Mouse (Mus musculus) brown adipose tissue, adult 24 weeks (tissue): ENCODE measurements at regions not wholly inside any gene's neighbourhood (a gene's known extent, or its start where the extent isn't known, plus 50 kb on each side); places are given as distances from the start of the nearest gene placed in this dataset.

Experiments used
- H3K27ac ChIP-seq: fragments of 200-500 bp; replicated peaks from 2 replicates; pipeline ENCODE4 v1.5.1; 2012; ENCODE audit warnings: low read depth, mild to moderate bottlenecking, low read length
- H3K4me1 ChIP-seq: fragments of 200-500 bp; 2 replicates; pipeline ENCODE4 v1.6.1; 2012; ENCODE audit warnings: low read length, mixed read lengths; ENCODE audit not compliant: control insufficient read depth, insufficient read depth, insufficient read length
- H3K4me3 ChIP-seq: fragments of 200-500 bp; 2 replicates; pipeline ENCODE4 v1.5.1; 2012; ENCODE audit warnings: low read depth, mild to moderate bottlenecking, low read length, moderate library complexity; ENCODE audit not compliant: insufficient read depth

DNA sequence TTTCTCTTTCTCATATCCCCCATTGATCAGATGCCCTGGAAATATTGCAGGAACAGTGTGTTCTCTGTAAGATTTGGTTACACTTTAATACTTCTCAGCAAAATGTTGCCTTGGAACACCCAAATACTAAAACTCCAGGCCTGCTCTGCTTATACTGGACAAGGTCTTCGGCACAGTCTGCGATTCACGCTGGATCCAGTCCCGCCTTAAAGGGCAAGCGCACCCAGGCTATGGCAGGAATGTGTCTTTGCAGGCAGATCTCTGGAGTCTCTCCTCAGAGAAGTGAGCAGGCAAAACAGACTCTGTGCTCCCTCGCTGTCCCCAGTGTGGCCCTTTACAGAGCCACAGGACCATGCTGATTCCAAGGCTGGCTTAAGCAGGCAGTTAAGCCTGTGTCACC, 246.2 kb upstream of the Runx1 start:
- Histone ChIP-seq H3K27ac (no peak overlapping the region), H3K4me1 (no peaks in the 10 kb centered on the region), H3K4me3 (no peak overlapping the region)

- H3K4me1 ChIP-seq, result no peaks in the 10 kb centered on the region
- no peak overlapping the region; the same call in 1 of the 2 replicates for H3K27ac ChIP-seq
- H3K4me3 ChIP-seq, result no peak overlapping the region
These were observed 245.8 kb upstream of the Runx1 start for GRCm38 (mm10) chr16:93071726-93072125.

DNA sequence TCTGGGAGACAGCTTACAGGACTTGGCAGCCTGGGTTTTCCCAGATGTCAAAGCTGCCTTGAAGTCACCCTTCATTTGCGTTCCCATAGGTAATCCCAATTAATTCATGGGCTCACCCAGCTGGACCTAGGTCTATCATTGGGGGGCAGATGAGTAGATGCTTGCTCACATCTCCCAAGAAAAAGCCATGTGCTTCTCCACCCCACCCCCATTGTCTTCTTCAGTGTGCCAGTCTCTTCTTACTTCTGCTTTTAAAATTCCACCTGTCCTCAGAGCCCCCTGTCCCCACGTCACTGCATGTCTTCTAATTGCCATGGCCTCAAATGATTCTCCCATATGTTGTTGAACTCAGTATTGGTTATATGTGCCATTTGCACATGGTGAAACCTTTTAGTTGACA, 240.9 kb upstream of the Runx1 start:
- no peak overlapping the region for H3K27ac ChIP-seq
- no peak overlapping the region for H3K4me3 ChIP-seq
- H3K4me1 ChIP-seq, result no peaks in the 10 kb centered on the region

DNA sequence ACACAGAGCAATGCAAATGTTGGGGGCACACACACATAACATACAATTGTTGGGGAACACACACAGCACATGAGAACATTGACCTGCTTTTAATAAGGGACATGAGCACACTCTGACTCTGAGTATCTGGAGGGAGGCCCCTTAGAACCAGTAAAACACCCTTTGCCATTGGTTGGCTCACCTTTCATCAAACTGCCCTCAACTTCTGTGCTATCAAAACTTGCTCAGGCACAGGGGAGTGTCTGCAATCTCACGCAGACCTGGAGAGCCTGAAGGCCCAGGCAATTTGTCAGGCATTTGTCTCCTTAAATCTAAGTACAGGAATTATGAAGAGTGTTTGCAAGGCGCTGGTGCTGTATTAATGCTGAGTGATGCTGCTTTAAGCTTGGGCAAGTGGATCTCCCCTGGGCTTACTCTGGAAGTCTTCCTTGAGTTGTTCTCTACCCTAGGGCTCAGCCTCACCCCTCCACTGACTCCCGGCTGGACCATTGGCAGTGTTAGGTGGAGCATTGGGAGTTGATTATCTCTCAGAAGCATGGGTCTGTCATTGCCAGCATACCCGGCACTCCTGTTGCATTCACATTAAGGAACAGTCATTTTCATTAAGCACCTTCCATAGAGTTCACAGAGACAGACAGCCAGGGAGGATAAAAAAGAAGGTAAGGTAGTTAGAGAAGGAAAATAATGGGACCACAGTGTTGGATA, 235.7 kb upstream of the Runx1 start:
- Histone ChIP-seq H3K27ac (no peak overlapping the region), H3K4me3 (no peak overlapping the region), H3K4me1 (no peaks in the 10 kb centered on the region)

DNA sequence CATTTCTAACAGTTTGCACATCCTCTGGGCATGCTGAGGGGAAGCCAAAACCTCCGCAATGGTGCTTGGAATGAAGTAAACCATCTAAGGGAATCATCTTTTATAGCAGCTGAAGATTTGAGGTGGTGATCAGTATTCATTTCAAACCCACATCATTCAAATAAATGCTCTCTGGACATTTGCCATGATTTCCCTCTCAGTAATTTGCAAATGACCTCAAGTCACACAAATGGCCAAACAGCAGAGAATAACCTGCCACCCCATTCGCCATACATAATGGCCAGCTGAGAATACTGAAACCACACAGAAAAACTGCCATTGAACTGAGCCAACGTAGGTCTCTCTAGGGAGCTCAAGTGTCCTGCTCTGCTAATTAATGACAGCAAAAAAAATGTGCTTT, 230.3 kb upstream of the Runx1 start:
- H3K4me3 ChIP-seq, result no peak overlapping the region
- no peaks in the 10 kb centered on the region for H3K4me1 ChIP-seq
- H3K27ac ChIP-seq, result no peak overlapping the region

DNA sequence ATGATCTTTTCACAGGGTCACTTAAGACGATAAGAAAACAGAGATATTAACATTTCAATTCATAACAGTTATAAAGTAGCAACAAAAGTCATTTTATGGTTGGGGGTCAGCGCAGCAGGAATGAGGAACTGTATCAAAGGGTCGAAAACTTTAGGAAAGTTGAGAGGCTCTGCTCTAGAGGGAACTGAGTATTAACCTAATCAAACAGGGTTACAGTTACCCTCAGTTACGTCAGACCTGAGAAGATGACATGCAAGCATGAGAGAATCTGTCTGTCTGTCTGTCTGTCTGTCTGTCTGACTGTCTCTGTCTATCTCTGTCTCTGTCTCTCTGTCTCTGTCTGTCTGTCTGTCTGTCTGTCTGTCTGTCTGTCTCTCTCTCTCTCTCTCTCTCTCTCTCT, 229.6 kb upstream of the Runx1 start:
- H3K27ac ChIP-seq, result no peak overlapping the region
- H3K4me3 ChIP-seq, result no peak overlapping the region

DNA sequence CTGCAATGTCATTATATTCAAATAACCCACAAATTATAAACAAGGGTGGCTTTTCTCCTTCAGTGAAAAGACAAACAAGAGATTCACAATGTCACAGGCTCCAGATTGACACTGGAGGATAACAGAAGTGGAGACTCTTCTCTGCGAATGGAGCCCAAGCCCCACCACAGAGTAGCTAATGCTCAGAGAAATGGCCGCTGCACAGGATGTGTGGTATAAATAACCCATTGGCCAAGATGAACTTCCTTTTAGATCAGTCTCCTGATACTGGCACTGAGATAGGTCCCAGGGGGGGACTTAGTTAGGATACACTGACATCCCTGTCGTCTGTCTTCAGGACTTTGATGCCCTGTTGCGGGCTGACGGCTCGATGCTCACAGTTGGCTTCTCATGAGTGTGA, 225.3 kb upstream of the Runx1 start:
- Histone ChIP-seq H3K4me3 (no peak overlapping the region), H3K27ac (no peak overlapping the region), H3K4me1 (no peaks in the 10 kb centered on the region)

More for the DNA sequence above, 229.6 kb upstream of the Runx1 start:
- H3K4me1 ChIP-seq, result no peaks in the 10 kb centered on the region

DNA sequence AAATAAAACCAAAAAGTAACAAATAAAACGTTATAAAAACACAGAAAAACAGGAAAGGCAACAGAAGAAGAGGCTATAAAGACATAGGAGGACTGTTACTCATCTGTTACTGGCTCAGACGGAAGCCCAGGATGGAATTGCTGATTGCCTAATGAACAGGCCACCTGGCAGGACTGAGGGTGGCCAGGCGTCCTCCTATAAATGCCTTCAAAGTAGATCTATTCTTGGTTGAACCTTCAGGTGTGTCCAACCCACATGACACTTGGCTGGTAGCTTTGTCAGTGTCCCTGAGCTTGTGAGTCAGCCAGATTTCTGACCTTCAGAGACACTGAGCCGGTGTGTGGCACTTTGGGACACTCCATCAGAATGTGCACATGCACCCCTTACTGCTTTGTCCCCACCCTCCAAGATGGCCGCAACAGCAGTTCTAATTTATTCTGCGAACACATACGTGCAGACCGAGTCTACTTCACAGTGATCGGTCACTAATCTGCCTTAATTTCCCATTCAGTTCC, 222.5 kb upstream of the Runx1 start:
- no peaks in the 10 kb centered on the region for H3K4me1 ChIP-seq
- H3K4me3 ChIP-seq, result no peak overlapping the region
- H3K27ac ChIP-seq, result no peak overlapping the region

- H3K4me3 ChIP-seq, result no peak overlapping the region
- H3K27ac ChIP-seq, result no peak overlapping the region
- H3K4me1 ChIP-seq, result no peaks in the 10 kb centered on the region
These were observed 221.6 kb upstream of the Runx1 start for GRCm38 (mm10) chr16:93047594-93047993.

DNA sequence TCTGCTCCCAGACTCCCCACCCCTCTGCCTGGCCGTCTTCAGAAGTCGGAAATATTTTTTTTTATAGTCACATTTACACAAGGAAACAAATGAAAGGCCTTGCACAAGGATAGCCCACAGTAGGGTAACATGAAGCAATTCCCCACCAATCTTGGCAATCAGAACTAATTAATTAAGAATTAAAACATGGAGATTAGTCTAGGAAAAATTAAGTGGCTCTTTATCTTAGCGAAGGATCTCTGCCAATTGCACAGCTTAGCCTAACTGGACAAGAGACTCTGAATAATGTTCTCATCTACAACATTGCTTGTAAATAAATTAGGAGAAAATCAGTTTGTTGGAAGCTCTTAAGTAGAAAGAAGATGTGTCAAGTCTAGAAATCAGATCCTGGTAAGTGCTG, 220.3 kb upstream of the Runx1 start:
- Histone ChIP-seq H3K4me3 (no peak overlapping the region), H3K4me1 (no peaks in the 10 kb centered on the region), H3K27ac (no peak overlapping the region)

DNA sequence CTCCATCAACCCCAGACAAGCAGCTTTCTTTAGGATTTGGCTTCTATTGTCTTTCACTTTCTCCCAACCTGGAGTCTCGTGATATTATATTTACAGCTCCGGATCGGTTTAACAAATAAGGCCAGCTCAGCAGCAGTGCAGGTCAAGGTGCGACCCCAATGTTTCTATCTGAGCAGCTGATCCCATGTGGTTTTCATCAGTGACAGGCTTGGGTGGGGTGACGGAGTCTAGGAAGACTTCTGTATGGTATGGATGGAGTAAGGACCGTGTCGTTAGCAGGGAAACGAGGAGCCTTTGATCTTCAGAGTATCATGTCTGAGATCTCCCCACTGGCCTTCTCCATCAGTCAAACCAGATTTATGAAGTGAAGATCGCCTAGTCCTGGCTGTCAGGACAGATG, 217.4 kb upstream of the Runx1 start:
- H3K4me1 ChIP-seq, result no peaks in the 10 kb centered on the region
- no peak overlapping the region for H3K27ac ChIP-seq
- H3K4me3 ChIP-seq, result no peak overlapping the region

DNA sequence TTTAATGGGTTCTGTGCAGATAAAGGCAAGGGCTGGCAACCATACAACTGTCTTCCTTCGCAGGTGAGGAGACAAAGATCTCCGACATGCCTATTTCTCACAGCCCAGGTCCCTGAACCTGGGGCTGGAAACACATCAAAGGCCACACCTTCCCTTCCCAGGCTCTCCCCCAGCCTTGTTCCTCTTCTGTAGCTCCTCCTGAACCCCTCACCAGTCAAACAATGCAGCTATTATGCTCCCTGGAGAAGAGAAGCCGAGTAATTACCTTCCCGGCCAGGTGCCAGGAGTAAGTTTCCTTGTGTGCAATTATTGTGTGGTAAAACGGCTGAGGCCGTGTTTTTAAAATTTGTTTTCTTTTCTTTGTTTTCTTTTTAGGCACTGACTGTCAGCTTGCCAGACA, 217.0 kb upstream of the Runx1 start:
- Histone ChIP-seq H3K27ac (no peak overlapping the region), H3K4me3 (no peak overlapping the region), H3K4me1 (no peaks in the 10 kb centered on the region)

GRCm38 (mm10) chr16:93042491-93042890, 216.5 kb upstream of the Runx1 start:
- Histone ChIP-seq H3K4me1 (no peaks in the 10 kb centered on the region), H3K4me3 (no peak overlapping the region), H3K27ac (no peak overlapping the region)

DNA sequence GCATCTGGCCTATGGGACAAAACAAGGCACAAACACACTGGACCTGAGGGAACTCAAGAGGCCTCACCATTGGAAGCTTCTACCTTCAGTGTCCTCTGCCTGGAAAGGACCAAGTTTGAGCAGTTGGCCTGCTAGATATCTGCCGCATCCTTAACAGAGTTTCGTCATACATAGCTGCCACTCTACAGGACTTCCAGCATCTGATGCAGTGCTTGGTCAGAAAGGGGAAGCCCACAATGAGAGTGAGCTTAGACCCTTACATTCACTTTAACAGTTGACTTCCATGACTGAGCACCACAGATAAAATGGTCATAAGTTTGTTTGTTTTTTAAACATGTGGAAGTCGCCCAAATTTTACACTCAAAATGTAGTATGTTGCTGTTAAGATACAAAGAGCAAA, 215.9 kb upstream of the Runx1 start:
- Histone ChIP-seq H3K4me3 (no peak overlapping the region), H3K27ac (no peak overlapping the region), H3K4me1 (no peaks in the 10 kb centered on the region)

DNA sequence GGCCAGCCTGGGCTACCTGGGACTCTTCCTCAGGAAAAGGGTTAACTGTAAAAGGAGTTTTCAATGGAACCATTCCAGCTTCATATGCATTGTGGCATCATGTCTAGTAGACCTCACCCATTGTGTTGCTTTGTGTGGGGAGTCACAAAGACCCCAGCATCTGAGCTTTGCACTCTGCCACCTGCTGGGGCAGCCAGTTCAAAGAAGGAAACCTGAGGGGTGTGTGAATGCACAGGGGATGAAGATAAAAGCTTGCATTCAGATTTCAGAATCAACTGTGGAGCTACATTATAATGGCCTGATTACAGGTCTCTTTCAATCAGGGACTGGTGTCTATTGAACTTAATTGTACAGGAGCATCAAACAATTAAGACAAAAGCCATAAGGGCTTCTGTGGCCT, 215.4 kb upstream of the Runx1 start:
- H3K27ac ChIP-seq, result no peak overlapping the region
- no peak overlapping the region for H3K4me3 ChIP-seq
- H3K4me1 ChIP-seq, result no peaks in the 10 kb centered on the region

DNA sequence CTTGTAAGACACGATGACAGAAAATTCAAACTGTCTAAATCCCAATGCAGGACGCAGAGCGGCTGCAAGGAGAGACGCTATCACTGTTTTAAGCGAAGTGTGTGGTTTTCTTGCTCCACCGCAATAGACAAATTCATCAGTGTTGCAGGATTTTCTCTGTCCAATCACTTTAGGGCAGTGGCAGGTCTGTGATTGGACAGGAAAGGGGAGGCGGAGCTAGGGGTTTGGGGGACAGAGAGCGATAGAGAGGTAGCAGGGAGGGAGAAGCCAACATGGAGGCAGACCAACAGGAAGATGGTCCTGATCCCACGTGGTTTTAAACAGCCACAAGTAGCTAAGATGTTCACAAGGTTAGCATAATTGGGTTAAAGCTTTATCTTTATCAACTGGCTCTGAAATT, 209.7 kb upstream of the Runx1 start:
- no peak overlapping the region for H3K27ac ChIP-seq
- no peaks in the 10 kb centered on the region for H3K4me1 ChIP-seq
- no peak overlapping the region for H3K4me3 ChIP-seq
